Mouse (Mus musculus) lung, adult 2 months (tissue): ENCODE results near the gene Rnf5. TPM values are rescaled to one million over a fixed set of nuclear protein-coding genes. Genes with fewer than 3 reads are reported as not detected.

Experiments used
- DNase-seq: peaks from one replicate; pipeline ENCODE4 v3.0.0; 2022
- H3K4me1 ChIP-seq: fragments of 200-500 bp; 2 replicates; pipeline ENCODE4 v1.6.1; 2011; ENCODE audit warnings: low read length; ENCODE audit not compliant: control insufficient read depth, insufficient read depth
- H3K4me3 ChIP-seq: fragments of 200-500 bp; replicated peaks from 2 replicates; pipeline ENCODE3; 2011; ENCODE audit warnings: low read depth, mild to moderate bottlenecking, control low read depth, low read length; ENCODE audit errors: extremely low read depth
- CTCF ChIP-seq: fragments of 200-500 bp; IDR thresholded peaks from 2 replicates; pipeline ENCODE4 v1.5.1; 2011; ENCODE audit warnings: mild to moderate bottlenecking, low read length, control low read depth; ENCODE audit not compliant: insufficient read depth
- POLR2A ChIP-seq: fragments of 200-500 bp; IDR thresholded peaks from 2 replicates; pipeline ENCODE4 v1.6.1; 2011; ENCODE audit warnings: low read depth, mild to moderate bottlenecking, control low read depth, low read length, borderline replicate concordance; ENCODE audit errors: extremely low read depth
- WGBS: fragments of 180-500 bp; shearing (Covaris S2); methylation state at CpG from one replicate; pipeline ENCODE4 v1.1.7; 2018; 5-methylcytosine and 5-hydroxymethylcytosine counted together
- polyA plus RNA-seq: library from polyadenylated mRNA; depleted of rRNA; stranded (reverse); fragments of >200 nt; gene quantifications from 2 replicates; pipeline ENCODE4 v1.2.3, GENCODE M21; 2012

Rnf5 gene
- polyA plus RNA-seq, 1 experiment, result 83.7 TPM

- DNase-seq, result peak; percentile 77
- under 1% methylated on average over 45 of the region's 45 CpGs for WGBS
These were observed 23.8 kb upstream of the Rnf5 start for GRCm38 (mm10) chr17:34627093-34627942.

GRCm38 (mm10) chr17:34626773-34627092 lies 23.2 kb upstream of the Rnf5 start:
- Histone ChIP-seq H3K4me1 (peaks cover 14% of the 10 kb centered on the region), H3K4me3 (peak overlapping the region; percentile 83)
- TF ChIP-seq POLR2A (no peak), CTCF (no peak)
- WGBS, result under 1% methylated on average over 18 of the region's 18 CpGs
- no peak for DNase-seq

More at GRCm38 (mm10) chr17:34627093-34627942, 23.8 kb upstream of the Rnf5 start:
- peaks cover 15% of the 10 kb centered on the region for H3K4me1 ChIP-seq
- H3K4me3 ChIP-seq, result peak overlapping the region; percentile 83
- TF ChIP-seq CTCF (no peak), POLR2A (peak; percentile 80; the same call in 1 of the 2 replicates)

GRCm38 (mm10) chr17:34626062-34626772 lies 22.7 kb upstream of the Rnf5 start:
- H3K4me3 ChIP-seq, result peak overlapping the region; percentile 83
- no peak for DNase-seq
- WGBS, result 55% methylated on average over 16 of the region's 16 CpGs
- H3K4me1 ChIP-seq, result peaks cover 9% of the 10 kb centered on the region
- TF ChIP-seq CTCF, result no peak
- no peak for TF ChIP-seq POLR2A

GRCm38 (mm10) chr17:34624981-34625380 lies 21.5 kb upstream of the Rnf5 start:
- Histone ChIP-seq H3K4me1 (peaks cover 6% of the 10 kb centered on the region), H3K4me3 (no peak overlapping the region)
- WGBS, result 88% methylated on average over 3 of the region's 3 CpGs
- no peak for TF ChIP-seq CTCF
- no peak for TF ChIP-seq POLR2A
- no peak for DNase-seq

GRCm38 (mm10) chr17:34623161-34623560 lies 19.7 kb upstream of the Rnf5 start:
- H3K4me3 ChIP-seq, result no peak overlapping the region
- H3K4me1 ChIP-seq, result peaks cover 6% of the 10 kb centered on the region
- no peak for DNase-seq
- TF ChIP-seq POLR2A (no peak), CTCF (no peak)
- 81% methylated on average over 9 of the region's 9 CpGs for WGBS

- Histone ChIP-seq H3K4me1 (no peaks in the 10 kb centered on the region; the same call in 1 of the 2 replicates), H3K4me3 (no peak overlapping the region)
- DNase-seq, result no peak
- no peak for TF ChIP-seq CTCF
- TF ChIP-seq POLR2A, result no peak
- 81% methylated on average over 8 of the region's 8 CpGs for WGBS
These were observed 17.5 kb upstream of the Rnf5 start for GRCm38 (mm10) chr17:34621006-34621405.

GRCm38 (mm10) chr17:34618999-34619398 lies 15.5 kb upstream of the Rnf5 start:
- TF ChIP-seq CTCF (peak; percentile 86), POLR2A (no peak)
- Histone ChIP-seq H3K4me1 (no peaks in the 10 kb centered on the region), H3K4me3 (no peak overlapping the region)
- WGBS, result 9% methylated on average over 6 of the region's 6 CpGs
- DNase-seq, result peak; percentile 76

- no peak for DNase-seq
- TF ChIP-seq CTCF, result no peak
- no peak for TF ChIP-seq POLR2A
- WGBS, result 64% methylated on average over 6 of the region's 6 CpGs
- Histone ChIP-seq H3K4me3 (no peak within 1 kb of the TSS), H3K4me1 (no peaks in the 10 kb centered on the region)
These were observed 12.4 kb upstream of the Rnf5 start, which contains the start of gene Egfl8 for GRCm38 (mm10) chr17:34615871-34616270. TSS of gene Egfl8 (minus strand) at chr17:34615971.

GRCm38 (mm10) chr17:34613830-34614229 lies 10.3 kb upstream of the Rnf5 start:
- 94% methylated on average over 10 of the region's 10 CpGs for WGBS
- TF ChIP-seq CTCF (no peak), POLR2A (no peak)
- DNase-seq, result no peak
- Histone ChIP-seq H3K4me3 (no peak overlapping the region), H3K4me1 (no peaks in the 10 kb centered on the region)

- Histone ChIP-seq H3K4me3 (no peak overlapping the region), H3K4me1 (no peaks in the 10 kb centered on the region)
- WGBS, result 75% methylated on average over 10 of the region's 11 CpGs
- TF ChIP-seq POLR2A (no peak), CTCF (no peak)
- DNase-seq, result no peak
These were observed 9.7 kb upstream of the Rnf5 start for GRCm38 (mm10) chr17:34613054-34613645.
